Mouse (Mus musculus): ENCODE results near the gene Gcnt2. TPM values are rescaled to one million over a fixed set of nuclear protein-coding genes. Genes with fewer than 3 reads are reported as not detected.
"Not testable (repeated sequence)": the region's sequence is repeated elsewhere in the genome, so short reads cannot be mapped to it uniquely, and the experiment has no call there.

Gene Gcnt2
- total RNA-seq, 2 experiments from 2014 or later, result 4.9 to 5.3 TPM

GRCm38 (mm10) chr13:40874021-40874420, 14.5 kb downstream of the Gcnt2 start:
- no peak for DNase-seq

DNA sequence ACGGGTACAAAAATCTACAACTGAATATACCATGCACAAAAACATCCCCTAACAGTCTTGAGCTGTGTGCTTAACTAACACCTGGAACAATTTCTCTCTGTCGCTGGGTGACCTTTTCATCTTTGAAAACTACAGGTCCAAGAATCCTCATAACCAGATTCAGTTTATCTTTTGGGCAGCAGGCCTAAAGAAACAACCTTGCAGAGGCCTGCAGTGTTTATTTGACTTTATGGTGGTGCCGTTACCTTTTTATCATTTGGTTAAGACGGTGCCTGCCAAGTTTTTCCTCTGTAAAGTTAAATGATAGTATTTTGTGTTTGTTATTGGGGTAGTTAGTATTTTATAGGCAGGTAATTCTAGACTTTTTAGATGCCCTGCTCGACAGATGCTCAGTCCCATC, 15.9 kb downstream of the Gcnt2 start:
- DNase-seq, result no peak

DNA sequence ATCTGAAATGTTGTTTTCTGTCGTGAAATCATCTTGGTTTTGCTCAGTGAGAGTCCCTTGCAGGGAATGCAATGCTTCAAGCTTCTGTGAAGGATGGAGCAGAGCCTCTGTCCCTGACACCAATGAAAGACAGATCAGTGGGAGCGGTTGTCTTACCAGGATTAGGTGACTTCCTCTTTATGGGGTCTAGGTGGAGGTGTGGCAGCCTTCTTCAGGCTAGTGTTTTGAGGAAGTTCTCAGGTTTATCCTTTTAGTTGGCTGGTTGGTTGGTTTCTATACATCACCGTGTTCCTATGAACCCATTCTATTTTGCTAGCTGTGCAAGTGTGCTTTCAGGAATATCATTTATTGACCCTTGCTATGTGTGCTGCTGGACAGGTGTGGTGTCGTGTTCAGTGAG, 18.0 kb downstream of the Gcnt2 start:
- DNase-seq, result no peak

- no peak for DNase-seq
Measured at GRCm38 (mm10) chr13:40880557-40880956, 21.0 kb downstream of the Gcnt2 start.

- DNase-seq, result no peak
Measured at GRCm38 (mm10) chr13:40882606-40883005, 23.1 kb downstream of the Gcnt2 start.

DNA sequence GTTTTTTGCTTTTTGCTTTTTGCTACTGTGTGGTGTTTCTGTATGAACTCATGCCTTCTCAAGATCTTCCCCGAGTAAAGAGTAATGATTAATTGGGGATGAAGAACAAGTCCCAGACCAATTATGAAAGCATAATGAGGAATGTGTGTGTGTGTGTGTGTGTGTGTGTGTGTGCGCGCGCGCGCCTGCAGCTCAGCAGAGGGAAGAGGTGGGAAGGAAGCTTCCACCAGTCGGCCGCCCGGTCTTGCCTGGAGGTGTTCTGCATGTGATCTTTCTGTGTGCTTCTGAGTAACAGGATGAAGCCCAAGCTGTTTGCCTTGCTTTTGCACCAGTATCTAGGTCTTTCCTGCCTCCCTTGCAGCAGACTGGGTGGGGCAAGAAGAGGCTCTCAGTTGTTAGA, 24.3 kb downstream of the Gcnt2 start:
- DNase-seq, result no peak

DNA sequence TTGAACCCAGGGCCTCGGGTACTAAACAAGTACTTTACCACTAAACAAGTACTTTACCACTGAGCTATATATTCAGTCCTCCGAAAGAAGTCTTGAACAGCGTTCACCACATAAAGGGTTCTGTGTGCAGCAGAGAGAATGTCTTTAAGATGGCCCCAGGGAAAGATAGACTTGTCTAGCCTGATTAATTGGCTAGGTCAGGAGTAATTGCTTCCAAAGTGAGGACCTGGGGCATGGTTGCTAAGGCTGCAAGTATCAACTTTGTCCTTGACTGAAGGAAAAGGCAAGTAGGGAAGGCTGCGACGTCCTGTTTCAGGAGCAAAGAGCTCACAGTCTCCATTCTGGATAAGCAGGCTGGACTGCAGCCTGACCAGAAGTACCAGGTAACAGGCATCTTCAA, 25.3 kb downstream of the Gcnt2 start:
- no peak for DNase-seq

- no peak for DNase-seq
Measured at GRCm38 (mm10) chr13:40885935-40886642, 26.5 kb downstream of the Gcnt2 start.

GRCm38 (mm10) chr13:40886643-40887381, 27.3 kb downstream of the Gcnt2 start:
- DNase-seq, result no peak

DNA sequence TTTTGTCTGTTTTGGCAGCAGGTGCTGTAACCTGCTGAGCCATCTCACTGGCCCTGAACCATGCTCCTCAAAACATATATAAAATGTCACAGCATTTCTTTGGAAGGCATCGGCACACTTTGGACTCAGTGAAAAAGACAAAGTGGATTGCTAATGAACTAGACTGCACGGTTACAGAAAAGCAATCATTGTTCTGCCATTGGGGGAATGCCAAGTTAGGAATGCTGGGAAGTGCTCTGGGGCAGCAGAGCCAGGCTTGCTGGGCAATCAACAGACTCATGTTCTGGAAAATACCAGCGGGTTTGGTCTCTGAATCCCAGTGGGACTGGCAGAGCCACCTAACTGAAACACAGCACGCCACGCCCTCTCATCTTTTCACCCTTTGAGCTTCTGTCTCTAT, 31.0 kb downstream of the Gcnt2 start:
- DNase-seq, result no peak

DNA sequence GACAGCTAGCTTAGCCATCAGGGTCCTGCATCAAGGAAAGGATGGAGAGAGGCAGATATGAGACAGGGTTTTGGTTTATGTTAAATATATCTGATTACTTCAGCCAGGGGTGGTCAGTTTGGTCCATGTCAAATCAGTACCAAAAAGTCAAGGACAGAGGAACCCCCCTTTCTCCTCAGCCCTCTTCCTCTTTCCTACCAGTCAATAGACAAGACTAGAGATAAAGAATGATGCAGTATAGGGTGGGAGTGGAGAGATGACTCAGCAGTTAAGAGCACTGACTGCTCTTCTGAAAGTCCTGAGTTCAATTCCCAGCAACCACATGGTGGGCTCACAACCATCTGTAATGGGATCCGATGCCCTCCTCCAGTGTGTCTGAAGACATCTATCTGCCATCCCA, 31.8 kb downstream of the Gcnt2 start:
- DNase-seq, result not testable (repeated sequence)

DNA sequence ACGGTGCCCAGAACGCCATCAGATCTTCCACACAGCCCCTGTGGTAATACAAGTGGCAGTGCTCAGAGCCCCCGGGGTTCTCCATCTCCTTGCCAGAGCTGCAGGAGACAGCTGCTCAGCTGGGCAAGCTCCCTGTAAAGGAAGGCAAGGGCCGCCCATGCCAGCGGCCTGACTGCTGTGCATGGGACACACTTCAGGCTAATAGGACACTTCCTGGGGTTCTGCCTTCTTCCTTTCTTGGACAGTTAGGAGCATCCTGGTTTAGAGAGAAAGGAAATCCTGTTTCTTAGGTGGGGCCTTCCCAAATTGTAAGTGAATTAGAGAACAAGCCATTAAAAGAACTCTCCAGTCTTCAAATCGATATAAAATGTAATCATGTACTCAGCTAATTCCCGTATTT, 32.5 kb downstream of the Gcnt2 start:
- no peak for DNase-seq

DNA sequence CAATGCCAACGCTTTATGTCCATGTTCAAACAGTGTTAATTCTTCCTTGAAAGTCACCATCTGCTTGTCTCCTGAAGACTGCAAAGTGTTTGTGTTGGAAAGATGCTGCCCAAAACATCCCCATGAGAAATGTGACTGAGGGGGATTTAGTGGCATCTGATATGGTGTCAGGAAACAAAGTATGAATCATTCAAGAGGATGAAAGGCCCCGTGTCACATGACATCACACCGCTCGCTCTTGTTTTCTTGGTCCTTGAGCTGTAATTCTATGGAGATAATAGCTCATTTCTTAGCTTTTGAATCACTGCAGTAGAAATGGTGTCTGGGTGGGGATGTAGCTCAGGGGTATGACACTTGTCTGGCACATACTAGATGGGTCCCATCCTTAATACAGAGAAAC, 33.0 kb downstream of the Gcnt2 start:
- DNase-seq, result no peak

DNA sequence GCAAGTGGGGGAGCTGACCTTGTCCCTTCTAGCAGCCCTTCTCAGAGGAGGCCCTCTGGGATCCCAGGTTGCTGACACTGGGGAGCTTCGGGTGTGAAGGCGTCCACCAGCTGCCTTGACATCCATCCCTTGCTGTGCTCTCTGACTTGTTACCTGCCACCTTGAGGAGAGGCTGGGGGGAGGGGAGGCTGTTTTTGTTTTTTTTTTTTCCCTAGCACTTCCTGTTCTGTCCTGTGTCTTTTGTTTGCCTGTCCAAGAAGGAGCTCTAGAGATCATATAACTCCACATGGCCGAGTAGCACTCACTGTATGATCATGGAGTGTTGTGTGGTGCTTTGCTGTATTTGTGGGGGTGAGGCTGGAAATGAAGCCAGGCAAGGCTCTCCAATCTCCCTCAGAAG, 34.0 kb downstream of the Gcnt2 start:
- no peak for DNase-seq

- not testable (repeated sequence) for DNase-seq
Measured at GRCm38 (mm10) chr13:40898049-40898690, 38.6 kb downstream of the Gcnt2 start.

- no peak for DNase-seq
Measured at GRCm38 (mm10) chr13:40898698-40899097, 39.1 kb downstream of the Gcnt2 start.

GRCm38 (mm10) chr13:40899349-40899993, 39.9 kb downstream of the Gcnt2 start:
- DNase-seq, result no peak

DNA sequence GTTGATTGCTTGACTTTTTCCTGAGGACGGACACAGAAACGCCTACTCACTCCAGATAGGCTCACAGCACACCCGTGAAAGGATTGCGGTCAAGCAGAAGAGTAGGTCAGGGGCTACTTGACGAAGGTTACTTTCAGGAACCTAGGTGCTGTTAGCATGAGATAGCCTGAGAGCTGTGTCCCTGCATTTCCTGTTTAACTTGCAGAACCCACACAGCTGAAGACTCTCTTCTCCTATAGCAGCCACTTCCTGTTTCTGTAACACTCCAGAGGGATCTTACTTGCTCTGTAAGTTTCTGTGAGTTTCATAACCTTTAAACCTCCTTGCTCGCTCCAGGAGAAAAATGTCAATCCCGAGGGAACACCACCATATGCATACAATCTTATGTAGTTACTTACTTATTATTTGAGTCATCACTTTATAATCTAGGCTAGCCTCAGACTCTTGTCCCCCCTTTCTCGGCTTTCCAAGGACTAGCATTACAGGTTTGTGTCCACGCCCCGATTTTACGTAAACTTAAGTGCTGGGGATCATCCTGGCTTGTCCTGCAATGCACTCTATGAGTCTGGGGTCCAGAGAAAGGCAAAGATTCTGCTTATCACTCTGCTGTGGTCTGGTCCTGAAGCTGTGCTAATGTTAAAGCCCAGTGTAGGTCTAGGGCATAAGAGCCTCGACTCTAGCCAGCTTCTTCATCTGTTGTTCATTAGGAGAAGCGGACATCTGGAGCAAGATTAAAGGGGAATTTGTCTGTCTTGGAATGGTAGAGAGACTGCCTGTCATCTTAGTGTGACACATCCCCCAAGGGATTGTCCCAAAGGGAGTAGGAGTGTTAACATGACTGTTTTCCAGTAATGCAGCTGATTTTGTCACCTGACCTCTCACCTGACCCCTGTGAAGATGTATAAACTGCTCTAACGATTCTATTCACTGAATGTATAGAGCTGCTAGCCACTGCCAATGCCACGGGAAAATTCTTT, 40.7 kb downstream of the Gcnt2 start:
- DNase-seq, result no peak

- no peak for DNase-seq
Measured at GRCm38 (mm10) chr13:40901263-40901662, 41.7 kb downstream of the Gcnt2 start.

DNA sequence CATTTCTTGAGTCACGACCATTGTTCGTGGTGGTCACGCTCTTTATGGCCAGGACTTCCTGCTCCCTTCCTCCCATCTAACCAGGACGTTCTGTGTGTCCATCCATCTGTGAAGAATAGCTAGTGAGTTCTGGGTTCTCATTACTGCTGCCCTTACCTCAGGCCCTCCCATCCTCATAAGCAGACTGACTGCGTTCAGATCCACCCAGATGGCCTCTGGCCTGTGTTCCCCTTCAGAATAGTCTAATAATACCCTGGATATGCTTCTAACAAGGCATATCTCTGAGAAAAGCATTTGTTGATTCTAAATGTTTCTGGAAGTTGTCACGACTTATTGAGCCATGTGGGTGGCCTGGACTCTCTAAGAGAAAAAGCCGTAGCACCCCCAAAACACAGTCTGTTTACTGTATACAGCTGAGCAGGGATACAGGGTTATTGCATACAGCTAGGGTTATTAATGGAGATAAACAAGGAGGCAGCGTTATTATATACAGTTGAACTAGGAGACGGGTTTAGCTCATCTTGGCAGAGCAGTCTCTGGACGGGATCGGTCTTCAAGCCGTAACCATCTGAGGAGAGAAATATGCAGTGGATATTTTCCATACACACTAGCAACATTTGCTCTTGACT, 42.4 kb downstream of the Gcnt2 start:
- no peak for DNase-seq

DNA sequence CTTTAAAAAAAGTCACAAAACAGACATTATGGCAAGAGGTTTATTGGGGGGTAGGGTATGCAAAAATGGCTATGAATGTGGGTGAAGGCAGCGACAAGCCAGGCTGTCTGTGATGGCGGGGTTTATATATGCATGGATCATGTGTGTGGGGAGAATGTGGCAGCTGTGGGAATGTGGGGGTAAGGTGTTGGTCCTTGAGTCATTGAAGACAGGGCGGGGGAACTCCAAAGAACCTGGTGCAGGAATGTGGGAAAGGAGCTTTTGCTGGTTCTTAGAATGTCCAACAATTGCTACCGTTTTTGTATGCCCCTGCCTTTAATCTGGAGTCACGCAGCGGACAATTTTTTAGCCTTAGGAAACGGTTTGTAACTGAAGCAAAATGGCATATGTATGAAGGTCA, 44.5 kb downstream of the Gcnt2 start:
- no peak for DNase-seq

Measured in gastrocnemius, postnatal 25 days (tissue).